Comparison of ENCODE assay signal across 8 mouse cellular contexts in genomic region chr4:137835624-137836337, GRCm38 (mm10). TPM values are rescaled to one million over a fixed set of nuclear protein-coding genes. Genes with fewer than 3 reads are reported as not detected.
DNase-seq lines count a peak whose midpoint lies in the region; TF ChIP-seq lines count a peak whose summit lies in the region.

No protein-coding gene starts in this region.

- intact Hi-C loops in left cerebral cortex, adult 2 months (cut with DNase I): loop anchor here (1.0 to 5.0 kb wide), 2 partner anchors 105 to 153 kb away; no protein-coding TSS in a partner anchor

- no peak overlapping the region; the same call in 1 of the 2 replicates for H3K4me3 ChIP-seq in left cerebral cortex, adult 2 months

- TF ChIP-seq CTCF in left cerebral cortex, adult 2 months (IDR thresholded peaks at IDR 0.05): peak; percentile 89

- peak; percentile 93 for DNase-seq in WW6 (ENCODE audit: low read depth, low spot score)
- peak; percentile 76 to 85 for DNase-seq in cerebellum, postnatal 4 days (ENCODE audit: low spot score in 2 of 2)
- peak; percentile 65 to 70 for DNase-seq in gastrocnemius, adult 8-10 months (ENCODE audit: low spot score in 2 of 2)
- DNase-seq in hindlimb bud, embryonic 11.5 days (ENCODE audit: extremely low spot score, low read depth, low spot score): peak; percentile 86
- peak; percentile 77 for DNase-seq in left cerebral cortex, adult 2 months (ENCODE audit: extremely low spot score in 1 of 2, low spot score in 2 of 2)
- DNase-seq in lung, postnatal 4 days: peak; percentile 69 to 84
- DNase-seq in right cerebral cortex, adult 18-20 months: peak; percentile 84
- peak; percentile 57 to 62 for DNase-seq in urinary bladder, adult 18-20 months (ENCODE audit: low spot score in 2 of 2)

- H3K27ac ChIP-seq in left cerebral cortex, adult 2 months: no peak overlapping the region

RNA-seq across cellular contexts. Expression of gene Ece1, which starts 26.3 kb away (rescaled TPM):
- total RNA-seq in gastrocnemius, adult 8-10 months (2022): 10 to 100 TPM; 48.8 to 97.1 (median 69.4) TPM
- total RNA-seq in left cerebral cortex, adult 2 months (2021): 10 to 100 TPM; 83.7 to 98.1 TPM

RNA-seq across cellular contexts. Expression of gene Alpl, which starts 39.6 kb away (rescaled TPM):
- 10 to 100 TPM in 2 of 4 experiments, 1 to 10 TPM in 2; 6.9 to 16.3 (median 10.2) TPM for total RNA-seq in gastrocnemius, adult 8-10 months (2022)
- total RNA-seq in left cerebral cortex, adult 2 months (2021): 1 to 10 TPM; 5.1 to 8.5 TPM
